Mouse (Mus musculus): ENCODE results near the gene Pitx1. TPM values are rescaled to one million over a fixed set of nuclear protein-coding genes. Genes with fewer than 3 reads are reported as not detected.

Pitx1 gene
- total and polyA plus RNA-seq, 3 experiments: 0.06 TPM; not detected in 2

- H3K79me2 ChIP-seq (replicated peaks; ENCODE audit: control insufficient read depth, insufficient read depth, low read length): no peaks in the 10 kb centered on the region
- no peaks in the 10 kb centered on the region for H3K36me3 ChIP-seq (ENCODE audit: control insufficient read depth, insufficient read depth, low read length)
- no peak overlapping the region for H3K4me3 ChIP-seq
- no peak overlapping the region for H3K9ac ChIP-seq (ENCODE audit: low read depth, low read length)
- intact Hi-C loops (cut with DNase I): no loop called here
- no peaks in the 10 kb centered on the region; the same call in 1 of the 2 replicates for H3K4me1 ChIP-seq (ENCODE audit: control insufficient read depth, insufficient read depth, low read length)
- H3K27ac ChIP-seq: no peak overlapping the region
- 29% methylated on average over 10 of the region's 10 CpGs for WGBS
- H3K27me3 ChIP-seq (ENCODE audit: control insufficient read depth, insufficient read depth, low read length): no peaks in the 10 kb centered on the region; the same call in 1 of the 2 replicates
- TF ChIP-seq CTCF (IDR thresholded peaks at IDR 0.05) (no peak), EP300 (IDR thresholded peaks at IDR 0.05; ENCODE audit: insufficient read depth, low read depth, low read length) (no peak), POLR2A (IDR thresholded peaks at IDR 0.05; ENCODE audit: insufficient read depth, low read depth, low read length) (no peak)
- no peak for DNase-seq
Measured at GRCm38 (mm10) chr13:55847805-55848204, 11.8 kb upstream of the Pitx1 start.

GRCm38 (mm10) chr13:55843700-55844099 is 7.7 kb upstream of the Pitx1 start:
- TF ChIP-seq POLR2A (IDR thresholded peaks at IDR 0.05; ENCODE audit: insufficient read depth, low read depth, low read length): no peak
- peak; percentile 53 for TF ChIP-seq CTCF (IDR thresholded peaks at IDR 0.05)
- intact Hi-C loops (cut with DNase I): no loop called here
- DNase-seq: no peak
- Histone ChIP-seq H3K4me1 (ENCODE audit: control insufficient read depth, insufficient read depth, low read length) (no peaks in the 10 kb centered on the region; the same call in 1 of the 2 replicates), H3K79me2 (replicated peaks; ENCODE audit: control insufficient read depth, insufficient read depth, low read length) (no peaks in the 10 kb centered on the region), H3K27me3 (ENCODE audit: control insufficient read depth, insufficient read depth, low read length) (peaks cover 7% of the 10 kb centered on the region; the same call in 1 of the 2 replicates), H3K4me3 (no peak overlapping the region), H3K36me3 (ENCODE audit: control insufficient read depth, insufficient read depth, low read length) (no peaks in the 10 kb centered on the region), H3K9ac (ENCODE audit: low read depth, low read length) (no peak overlapping the region), H3K27ac (no peak overlapping the region)
- WGBS: 97% methylated on average over 1 of the region's 1 CpGs

- no peak for DNase-seq
- TF ChIP-seq EP300 (IDR thresholded peaks at IDR 0.05; ENCODE audit: insufficient read depth, low read depth, low read length): no peak
- TF ChIP-seq POLR2A (IDR thresholded peaks at IDR 0.05; ENCODE audit: insufficient read depth, low read depth, low read length): no peak
- TF ChIP-seq CTCF (IDR thresholded peaks at IDR 0.05): no peak
- Histone ChIP-seq H3K9ac (ENCODE audit: low read depth, low read length) (no peak overlapping the region), H3K4me1 (ENCODE audit: control insufficient read depth, insufficient read depth, low read length) (no peaks in the 10 kb centered on the region), H3K4me3 (no peak overlapping the region), H3K36me3 (ENCODE audit: control insufficient read depth, insufficient read depth, low read length) (no peaks in the 10 kb centered on the region), H3K27me3 (ENCODE audit: control insufficient read depth, insufficient read depth, low read length) (peaks cover 20% of the 10 kb centered on the region), H3K79me2 (replicated peaks; ENCODE audit: control insufficient read depth, insufficient read depth, low read length) (no peaks in the 10 kb centered on the region), H3K27ac (no peak overlapping the region)
- WGBS: 58% methylated on average over 14 of the region's 14 CpGs
- intact Hi-C loops (cut with DNase I): no loop called here
Measured at GRCm38 (mm10) chr13:55840223-55840622, 4.2 kb upstream of the Pitx1 start.

- no peak for TF ChIP-seq CTCF (IDR thresholded peaks at IDR 0.05)
- TF ChIP-seq EP300 (IDR thresholded peaks at IDR 0.05; ENCODE audit: insufficient read depth, low read depth, low read length): no peak
- TF ChIP-seq POLR2A (IDR thresholded peaks at IDR 0.05; ENCODE audit: insufficient read depth, low read depth, low read length): no peak
- H3K27ac ChIP-seq: no peak overlapping the region
- H3K4me3 ChIP-seq: no peak overlapping the region
- intact Hi-C loops (cut with DNase I): loop anchor here (10.0 kb wide), 1 partner anchor 418 kb away; the partner anchor contains the start of gene Neurog1
- no peak overlapping the region for H3K9ac ChIP-seq (ENCODE audit: low read depth, low read length)
- peaks cover 35% of the 10 kb centered on the region for H3K27me3 ChIP-seq (ENCODE audit: control insufficient read depth, insufficient read depth, low read length)
- no peak for DNase-seq
- no peaks in the 10 kb centered on the region for H3K4me1 ChIP-seq (ENCODE audit: control insufficient read depth, insufficient read depth, low read length)
- no peaks in the 10 kb centered on the region for H3K36me3 ChIP-seq (ENCODE audit: control insufficient read depth, insufficient read depth, low read length)
- 3% methylated on average over 32 of the region's 32 CpGs for WGBS
- no peaks in the 10 kb centered on the region for H3K79me2 ChIP-seq (replicated peaks; ENCODE audit: control insufficient read depth, insufficient read depth, low read length)
Measured at GRCm38 (mm10) chr13:55836786-55837780, 1.1 kb upstream of the Pitx1 start.

GRCm38 (mm10) chr13:55835548-55836097 is 369 bp downstream of the Pitx1 start:
- Histone ChIP-seq H3K27me3 (ENCODE audit: control insufficient read depth, insufficient read depth, low read length) (peaks cover 42% of the 10 kb centered on the region), H3K4me3 (no peak overlapping the region), H3K27ac (no peak overlapping the region), H3K4me1 (ENCODE audit: control insufficient read depth, insufficient read depth, low read length) (no peaks in the 10 kb centered on the region), H3K36me3 (ENCODE audit: control insufficient read depth, insufficient read depth, low read length) (no peaks in the 10 kb centered on the region), H3K9ac (ENCODE audit: low read depth, low read length) (no peak overlapping the region), H3K79me2 (replicated peaks; ENCODE audit: control insufficient read depth, insufficient read depth, low read length) (no peaks in the 10 kb centered on the region)
- TF ChIP-seq POLR2A (IDR thresholded peaks at IDR 0.05; ENCODE audit: insufficient read depth, low read depth, low read length) (no peak), EP300 (IDR thresholded peaks at IDR 0.05; ENCODE audit: insufficient read depth, low read depth, low read length) (no peak), CTCF (IDR thresholded peaks at IDR 0.05) (no peak)
- DNase-seq: no peak
- WGBS: 3% methylated on average over 33 of the region's 33 CpGs
- intact Hi-C loops (cut with DNase I): loop anchor here (10.0 kb wide), 1 partner anchor 419 kb away; the partner anchor contains the start of gene Neurog1
